Mouse (Mus musculus): ENCODE results near the gene Foxn3. TPM values are rescaled to one million over a fixed set of nuclear protein-coding genes. Genes with fewer than 3 reads are reported as not detected.

The Foxn3 gene
- polyA plus RNA-seq, 1 experiment: 91.0 TPM

DNA sequence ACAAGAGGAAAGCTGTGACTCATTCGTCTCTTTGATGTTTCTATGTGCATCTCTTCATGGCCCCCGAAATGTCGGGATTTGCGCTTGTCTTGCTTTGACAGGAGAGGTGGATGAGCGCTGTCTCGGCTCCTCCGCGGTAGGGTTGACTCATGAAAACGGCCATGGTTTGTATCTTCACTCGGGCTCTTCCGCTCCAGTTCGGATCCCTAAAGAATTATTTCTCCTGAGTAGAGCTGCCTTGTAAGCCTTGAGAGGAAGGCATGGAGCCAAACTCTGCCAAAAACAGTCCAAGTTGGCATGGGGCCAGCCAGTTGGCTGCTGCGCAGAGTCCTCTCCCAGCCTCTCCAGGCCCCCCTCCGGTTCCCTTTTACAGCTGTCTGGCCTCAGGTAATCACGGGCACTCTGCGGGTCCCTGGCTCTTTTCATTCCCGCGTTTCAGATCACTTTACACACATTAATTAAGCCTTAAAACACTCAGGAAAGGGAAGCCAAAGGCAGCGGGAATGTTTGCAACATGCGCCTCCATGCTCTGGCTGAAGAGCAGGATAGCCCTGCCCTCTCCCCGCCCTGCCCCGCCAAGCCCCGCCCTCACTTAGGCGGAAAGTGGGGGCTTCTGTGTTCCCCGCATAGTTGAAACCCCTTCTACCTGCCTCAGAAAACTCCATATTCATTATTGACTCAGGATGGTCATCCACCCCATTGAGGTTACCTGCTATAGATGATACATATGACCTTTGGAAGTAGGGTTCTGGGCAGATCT, 7.0 kb upstream of the Foxn3 start:
- no peak for TF ChIP-seq POLR2A (IDR thresholded peaks at IDR 0.05; ENCODE audit: insufficient read depth, low read depth, low read length)
- TF ChIP-seq CTCF (IDR thresholded peaks at IDR 0.05; ENCODE audit: insufficient read depth, low read depth, low read length): no peak
- H3K27ac ChIP-seq (ENCODE audit: insufficient read depth, low read depth, low read length): no peak overlapping the region
- H3K4me3 ChIP-seq (ENCODE audit: insufficient read depth, low read depth, low read length): peak overlapping the region; percentile 7; the same call in 1 of the 2 replicates
- H3K4me1 ChIP-seq (ENCODE audit: control insufficient read depth, insufficient read depth, low read length): peaks cover 10% of the 10 kb centered on the region
- 25% methylated on average over 25 of the region's 25 CpGs for WGBS

DNA sequence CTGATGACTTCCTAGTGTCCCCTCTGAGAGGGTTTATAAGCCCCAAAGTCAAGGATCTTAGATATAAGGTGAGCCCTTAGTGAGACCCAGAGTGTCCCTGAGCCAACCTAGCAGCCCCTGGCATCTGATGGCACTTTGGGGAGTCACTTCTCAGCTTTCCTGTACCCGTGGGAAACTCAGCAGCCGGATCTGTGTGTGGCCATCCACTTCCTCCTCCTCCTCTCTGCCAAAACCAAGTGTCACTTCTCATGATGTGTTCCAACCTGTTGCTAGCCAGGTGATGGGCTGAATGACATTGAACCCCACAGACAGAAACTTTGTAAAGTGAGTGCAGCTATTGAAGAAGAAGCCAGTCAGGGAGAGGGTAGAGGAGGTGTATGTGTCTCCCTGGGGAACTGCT, 2.2 kb upstream of the Foxn3 start:
- TF ChIP-seq POLR2A (IDR thresholded peaks at IDR 0.05; ENCODE audit: insufficient read depth, low read depth, low read length) (no peak), CTCF (IDR thresholded peaks at IDR 0.05; ENCODE audit: insufficient read depth, low read depth, low read length) (no peak)
- H3K27ac ChIP-seq (ENCODE audit: insufficient read depth, low read depth, low read length): no peak overlapping the region
- peaks cover 15% of the 10 kb centered on the region for H3K4me1 ChIP-seq (ENCODE audit: control insufficient read depth, insufficient read depth, low read length)
- 92% methylated on average over 2 of the region's 2 CpGs for WGBS
- no peak overlapping the region for H3K4me3 ChIP-seq (ENCODE audit: insufficient read depth, low read depth, low read length)

DNA sequence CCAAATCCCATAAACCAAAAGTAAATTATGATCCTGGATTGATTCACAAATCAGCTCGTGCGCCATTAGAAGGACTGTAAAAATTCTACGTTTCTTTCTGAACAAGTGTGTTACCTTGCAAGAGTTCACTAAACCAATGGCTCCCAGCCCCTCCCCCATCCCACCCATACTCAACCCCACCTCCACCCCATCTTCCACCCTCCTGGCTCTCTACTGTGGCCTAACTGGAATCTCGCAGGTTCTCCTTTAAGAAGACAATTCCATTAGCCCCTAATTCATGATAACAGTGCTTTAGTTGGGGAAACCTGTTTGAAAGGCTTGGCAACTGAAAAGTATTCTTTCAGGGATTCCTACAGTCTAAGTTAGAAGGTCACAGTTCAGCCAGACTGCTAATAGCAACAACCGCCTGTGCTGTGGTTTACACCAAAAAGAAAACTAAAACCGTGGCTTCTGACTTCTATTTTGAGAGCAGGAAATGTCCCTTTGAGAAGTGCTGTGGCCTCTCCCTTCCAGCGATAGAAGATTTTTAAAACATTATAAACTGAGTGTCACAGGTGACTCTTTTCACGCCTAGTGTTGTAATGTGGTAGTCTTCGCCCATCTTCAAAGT, 1.0 kb upstream of the Foxn3 start:
- 78% methylated on average over 9 of the region's 9 CpGs for WGBS
- no peak for TF ChIP-seq POLR2A (IDR thresholded peaks at IDR 0.05; ENCODE audit: insufficient read depth, low read depth, low read length)
- no peak for TF ChIP-seq CTCF (IDR thresholded peaks at IDR 0.05; ENCODE audit: insufficient read depth, low read depth, low read length)
- H3K4me1 ChIP-seq (ENCODE audit: control insufficient read depth, insufficient read depth, low read length): peaks cover 6% of the 10 kb centered on the region
- no peak overlapping the region for H3K27ac ChIP-seq (ENCODE audit: insufficient read depth, low read depth, low read length)
- no peak overlapping the region for H3K4me3 ChIP-seq (ENCODE audit: insufficient read depth, low read depth, low read length)

DNA sequence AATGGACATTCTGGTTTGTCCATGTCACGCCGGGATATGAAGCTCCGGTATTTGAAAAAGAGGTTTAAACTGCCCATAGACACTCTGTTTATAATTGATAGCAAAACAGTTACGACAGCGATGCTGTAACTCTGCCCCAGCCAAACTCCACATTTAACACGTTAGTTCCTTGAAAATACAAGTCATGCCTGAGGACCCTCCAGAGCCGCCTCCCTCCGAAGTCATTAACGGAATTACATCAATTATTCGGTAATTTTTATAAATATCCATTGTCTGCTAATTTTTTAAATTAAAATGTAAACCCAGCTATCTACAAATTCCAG, 554 bp downstream of the Foxn3 start:
- peak overlapping the region; percentile 28 for H3K4me3 ChIP-seq (ENCODE audit: insufficient read depth, low read depth, low read length)
- under 1% methylated on average over 10 of the region's 10 CpGs for WGBS
- peaks cover 9% of the 10 kb centered on the region for H3K4me1 ChIP-seq (ENCODE audit: control insufficient read depth, insufficient read depth, low read length)
- TF ChIP-seq POLR2A (IDR thresholded peaks at IDR 0.05; ENCODE audit: insufficient read depth, low read depth, low read length): no peak
- TF ChIP-seq CTCF (IDR thresholded peaks at IDR 0.05; ENCODE audit: insufficient read depth, low read depth, low read length): no peak
- H3K27ac ChIP-seq (ENCODE audit: insufficient read depth, low read depth, low read length): no peak overlapping the region

DNA sequence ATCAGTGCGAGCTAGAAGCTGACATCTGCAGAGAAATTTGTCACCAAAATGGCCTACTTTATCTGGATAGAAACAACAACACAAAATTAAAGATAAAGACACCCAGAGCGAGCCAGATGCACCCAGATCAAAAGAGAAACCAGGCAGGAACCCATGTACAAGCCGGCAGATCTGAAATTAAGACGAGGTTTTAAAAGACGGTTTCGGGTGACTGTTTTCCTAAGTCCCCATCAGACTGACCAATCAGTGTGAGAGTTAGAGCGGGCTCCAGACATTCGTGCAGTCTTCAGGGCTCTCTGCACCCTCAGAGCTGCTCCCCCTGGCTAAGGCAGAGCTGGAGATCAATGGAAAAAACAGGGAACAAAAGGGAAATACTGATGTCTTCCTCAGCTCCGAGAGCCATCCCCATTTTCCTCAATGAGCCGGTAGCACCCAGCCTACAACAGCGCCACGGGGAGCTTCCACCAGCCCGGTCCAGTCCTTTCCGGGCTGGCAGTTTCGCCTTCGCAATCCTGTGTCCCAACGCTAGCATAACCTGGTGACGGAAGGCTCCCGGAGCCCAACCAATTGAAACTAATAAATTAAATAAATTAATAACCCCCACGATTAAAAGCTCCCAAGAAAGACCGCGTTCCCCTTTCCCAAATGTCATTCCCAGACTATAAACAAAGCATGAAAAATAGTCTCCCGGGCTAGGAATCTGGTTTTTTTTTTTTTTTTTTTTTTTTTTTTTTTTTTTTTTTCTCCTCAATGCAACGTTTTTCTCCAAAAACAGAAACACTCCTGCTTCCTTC, 1.1 kb downstream of the Foxn3 start:
- WGBS: 0% methylated on average over 24 of the region's 24 CpGs
- TF ChIP-seq CTCF (IDR thresholded peaks at IDR 0.05; ENCODE audit: insufficient read depth, low read depth, low read length) (no peak), POLR2A (IDR thresholded peaks at IDR 0.05; ENCODE audit: insufficient read depth, low read depth, low read length) (no peak)
- H3K4me1 ChIP-seq (ENCODE audit: control insufficient read depth, insufficient read depth, low read length): peaks cover 12% of the 10 kb centered on the region
- H3K4me3 ChIP-seq (ENCODE audit: insufficient read depth, low read depth, low read length): peak overlapping the region; percentile 81
- peak overlapping the region; percentile 66 for H3K27ac ChIP-seq (ENCODE audit: insufficient read depth, low read depth, low read length)

DNA sequence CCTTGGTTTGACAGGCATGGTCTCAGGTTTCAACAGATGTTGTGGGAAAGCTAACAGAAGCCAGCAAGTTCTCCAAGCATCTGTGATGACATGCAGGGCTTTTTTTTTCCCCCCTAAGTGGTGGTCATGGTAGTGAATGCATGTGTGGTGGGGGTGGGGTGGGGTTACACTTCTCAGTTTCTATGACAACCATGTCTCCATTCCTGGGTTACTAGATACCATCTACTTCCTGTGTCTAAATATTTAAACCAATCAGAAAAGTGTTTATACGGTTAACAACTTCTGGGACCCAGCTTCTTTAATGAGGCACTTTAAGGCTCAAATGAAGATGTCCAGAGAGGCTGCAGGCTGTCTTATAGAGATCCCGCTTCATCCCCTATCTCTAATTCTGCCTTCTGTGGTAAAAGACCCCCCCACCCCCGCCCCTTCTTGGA, 2.0 kb downstream of the Foxn3 start:
- Histone ChIP-seq H3K27ac (ENCODE audit: insufficient read depth, low read depth, low read length) (no peak overlapping the region), H3K4me3 (ENCODE audit: insufficient read depth, low read depth, low read length) (no peak overlapping the region), H3K4me1 (ENCODE audit: control insufficient read depth, insufficient read depth, low read length) (peaks cover 16% of the 10 kb centered on the region)
- TF ChIP-seq CTCF (IDR thresholded peaks at IDR 0.05; ENCODE audit: insufficient read depth, low read depth, low read length) (no peak), POLR2A (IDR thresholded peaks at IDR 0.05; ENCODE audit: insufficient read depth, low read depth, low read length) (no peak)
- 16% methylated on average over 3 of the region's 3 CpGs for WGBS

DNA sequence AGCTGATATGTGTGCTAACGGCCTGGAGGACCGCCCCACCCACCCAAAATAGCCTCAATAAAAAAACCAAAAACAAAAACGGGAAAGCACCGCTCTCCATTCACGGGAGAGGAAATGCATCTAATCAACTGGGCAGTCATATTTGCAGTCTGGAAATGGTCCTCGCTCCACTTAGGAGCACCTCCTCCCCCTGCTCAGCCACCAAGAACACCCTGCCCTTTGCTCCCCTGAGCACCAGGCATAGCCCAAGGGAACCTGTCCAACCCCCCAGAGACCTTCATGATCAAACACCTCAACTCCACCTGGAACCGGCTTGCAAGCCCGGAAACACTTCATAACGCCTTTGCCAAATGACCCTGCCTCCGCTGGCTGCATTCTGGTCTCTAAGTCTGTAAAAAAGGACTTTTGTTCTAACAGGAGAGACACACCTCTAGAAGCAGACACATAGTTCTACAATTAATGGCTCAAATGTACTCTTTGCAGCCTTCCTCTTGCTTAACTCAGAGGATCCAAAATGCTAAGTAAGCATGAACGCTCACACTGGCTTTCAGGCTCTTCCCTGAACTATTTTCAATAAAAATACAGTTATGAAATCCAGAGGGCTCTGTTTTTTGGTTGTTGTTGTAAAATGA, 2.6 kb downstream of the Foxn3 start:
- WGBS: 62% methylated on average over 11 of the region's 11 CpGs
- Histone ChIP-seq H3K4me3 (ENCODE audit: insufficient read depth, low read depth, low read length) (no peak overlapping the region), H3K27ac (ENCODE audit: insufficient read depth, low read depth, low read length) (no peak overlapping the region)

DNA sequence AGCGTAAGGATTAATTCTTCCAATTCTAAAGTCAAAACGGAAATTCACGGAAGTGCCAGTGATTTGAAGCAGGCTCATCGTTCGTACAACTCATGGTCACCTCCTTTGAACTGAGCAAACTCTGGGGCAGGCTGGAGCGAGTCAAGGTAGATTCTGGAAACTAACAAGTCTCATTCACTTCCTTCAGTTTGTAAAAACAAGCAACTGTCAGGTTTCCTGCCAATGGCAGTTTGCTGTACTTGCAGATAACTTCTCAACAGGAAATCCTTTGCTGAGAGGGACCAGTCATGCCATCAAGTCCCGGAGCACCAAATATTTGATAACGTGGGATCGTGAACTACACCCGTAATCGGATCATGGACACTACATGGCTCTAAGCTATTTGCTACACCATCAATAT, 3.9 kb downstream of the Foxn3 start:
- TF ChIP-seq CTCF (IDR thresholded peaks at IDR 0.05; ENCODE audit: insufficient read depth, low read depth, low read length) (no peak), POLR2A (IDR thresholded peaks at IDR 0.05; ENCODE audit: insufficient read depth, low read depth, low read length) (no peak)
- Histone ChIP-seq H3K4me3 (ENCODE audit: insufficient read depth, low read depth, low read length) (no peak overlapping the region), H3K27ac (ENCODE audit: insufficient read depth, low read depth, low read length) (no peak overlapping the region), H3K4me1 (ENCODE audit: control insufficient read depth, insufficient read depth, low read length) (peaks cover 16% of the 10 kb centered on the region)
- 87% methylated on average over 11 of the region's 11 CpGs for WGBS

More for the DNA sequence above, 2.6 kb downstream of the Foxn3 start:
- peaks cover 16% of the 10 kb centered on the region for H3K4me1 ChIP-seq (ENCODE audit: control insufficient read depth, insufficient read depth, low read length)
- TF ChIP-seq CTCF (IDR thresholded peaks at IDR 0.05; ENCODE audit: insufficient read depth, low read depth, low read length): no peak
- TF ChIP-seq POLR2A (IDR thresholded peaks at IDR 0.05; ENCODE audit: insufficient read depth, low read depth, low read length): no peak

All from olfactory bulb, adult 2 months (tissue).